In the genomic region with DNA sequence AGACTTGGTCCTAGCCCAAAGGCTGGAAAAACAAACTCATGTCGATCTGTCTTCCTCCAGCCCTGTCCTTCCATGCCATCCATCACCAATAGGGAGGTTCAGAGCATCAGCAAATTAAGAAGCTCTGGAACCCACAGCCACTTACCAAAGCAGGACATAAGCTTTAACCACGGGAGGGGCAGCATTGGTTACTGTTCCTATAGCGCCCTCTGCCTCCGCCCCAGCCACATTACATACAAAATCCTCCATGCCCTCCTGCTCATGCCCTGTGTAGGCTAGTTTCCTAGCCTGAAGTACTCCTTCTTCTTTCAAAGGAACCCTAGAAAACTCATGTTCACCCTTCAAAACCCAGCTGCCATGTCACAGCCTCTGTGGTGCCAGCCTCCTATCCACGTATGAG, we compare ENCODE assay signal across 9 mouse cellular contexts.
A peak's percentile ranks its signal among the peaks of the same experiment; 100 is the strongest.
DNase-seq lines count a peak whose midpoint lies in the region; ATAC-seq and TF ChIP-seq lines count a peak whose summit lies in the region.
"Had no signal": no experiment of that assay in that cellular context is flagged by ENCODE, and none has a peak within 500 bp of the region (broad histone marks: within the 10 kb centered on the region; RNA-seq: fewer than 3 reads in every experiment).

No protein-coding gene starts in this region.

- H3K9me3 ChIP-seq in forebrain, embryonic 14.5 days (replicated peaks; ENCODE audit: control insufficient read depth, low read length): no peaks in the 10 kb centered on the region
- H3K9me3 ChIP-seq in forebrain, embryonic 16.5 days (ENCODE audit: control insufficient read depth, low read length): no peaks in the 10 kb centered on the region
- H3K9me3 ChIP-seq in lung, embryonic 14.5 days (ENCODE audit: low read depth, low read length): no peaks in the 10 kb centered on the region
- H3K9me3 ChIP-seq: limb, embryonic 15.5 days had no signal

- H3K4me1 ChIP-seq in forebrain, embryonic 14.5 days (ENCODE audit: control insufficient read depth, insufficient read depth, low read length): peaks cover 12% of the 10 kb centered on the region; the same call in 1 of the 2 replicates
- H3K4me1 ChIP-seq in forebrain, embryonic 16.5 days (replicated peaks; ENCODE audit: control insufficient read depth, insufficient read depth, low read length): peaks cover 14% of the 10 kb centered on the region
- no peaks in the 10 kb centered on the region for H3K4me1 ChIP-seq in lung, embryonic 14.5 days (ENCODE audit: insufficient read depth)
- H3K4me1 ChIP-seq in small intestine, adult 2 months (ENCODE audit: control insufficient read depth, insufficient read depth, insufficient read length, low read length): no peaks in the 10 kb centered on the region

- H3K36me3 ChIP-seq in forebrain, embryonic 14.5 days (ENCODE audit: control insufficient read depth, insufficient read depth, low read length): no peaks in the 10 kb centered on the region
- H3K36me3 ChIP-seq in forebrain, embryonic 16.5 days (ENCODE audit: control insufficient read depth, insufficient read depth): no peaks in the 10 kb centered on the region
- H3K36me3 ChIP-seq in lung, embryonic 14.5 days (ENCODE audit: insufficient read depth): no peaks in the 10 kb centered on the region
- no peaks in the 10 kb centered on the region for H3K36me3 ChIP-seq in small intestine, adult 2 months (ENCODE audit: control insufficient read depth, insufficient read depth, low read length)
- H3K36me3 ChIP-seq: limb, embryonic 15.5 days had no signal

- no peak for TF ChIP-seq POLR2A in small intestine, adult 2 months (IDR thresholded peaks at IDR 0.05; ENCODE audit: low read depth, low read length)

- no peak overlapping the region for H3K27ac ChIP-seq in forebrain, embryonic 14.5 days (ENCODE audit: low read depth, low read length)
- H3K27ac ChIP-seq in forebrain, embryonic 16.5 days (ENCODE audit: low read length): no peak overlapping the region
- H3K27ac ChIP-seq in lung, embryonic 14.5 days (ENCODE audit: low read depth): no peak overlapping the region
- no peak overlapping the region for H3K27ac ChIP-seq in small intestine, adult 2 months (ENCODE audit: insufficient read depth, low read depth, low read length)
- H3K27ac ChIP-seq: limb, embryonic 15.5 days had no signal

- H3K9ac ChIP-seq in forebrain, embryonic 14.5 days (ENCODE audit: low read length): no peak overlapping the region
- no peak overlapping the region for H3K9ac ChIP-seq in forebrain, embryonic 16.5 days (replicated peaks; ENCODE audit: low read depth, low read length)
- no peak overlapping the region for H3K9ac ChIP-seq in lung, embryonic 14.5 days
- H3K9ac ChIP-seq: limb, embryonic 15.5 days had no signal

- no peak overlapping the region for H3K4me3 ChIP-seq in forebrain, embryonic 14.5 days (ENCODE audit: low read depth, low read length)
- H3K4me3 ChIP-seq in forebrain, embryonic 16.5 days (replicated peaks; ENCODE audit: low read length): no peak overlapping the region
- no peak overlapping the region for H3K4me3 ChIP-seq in lung, embryonic 14.5 days (ENCODE audit: low read depth, low read length)
- H3K4me3 ChIP-seq in small intestine, adult 2 months (ENCODE audit: low read depth, low read length): no peak overlapping the region
- H3K4me3 ChIP-seq: limb, embryonic 15.5 days had no signal

- TF ChIP-seq CTCF in lung, embryonic 14.5 days (IDR thresholded peaks at IDR 0.05; ENCODE audit: low read depth): peak; percentile 80
- TF ChIP-seq CTCF in small intestine, adult 2 months (IDR thresholded peaks at IDR 0.05; ENCODE audit: extremely low read depth, insufficient read length, insufficient replicate concordance, low read depth, low read length): peak; percentile 76; the same call in 1 of the 2 replicates

- H3K4me2 ChIP-seq in forebrain, embryonic 14.5 days (ENCODE audit: low read length): no peak overlapping the region
- H3K4me2 ChIP-seq in forebrain, embryonic 16.5 days (ENCODE audit: low read length): no peak overlapping the region
- H3K4me2 ChIP-seq in lung, embryonic 14.5 days: no peak overlapping the region
- H3K4me2 ChIP-seq: limb, embryonic 15.5 days had no signal

- no peaks in the 10 kb centered on the region for H3K27me3 ChIP-seq in forebrain, embryonic 14.5 days (replicated peaks; ENCODE audit: control insufficient read depth, insufficient read depth, low read length)
- no peaks in the 10 kb centered on the region for H3K27me3 ChIP-seq in forebrain, embryonic 16.5 days (replicated peaks; ENCODE audit: control insufficient read depth, insufficient read depth, low read length)
- H3K27me3 ChIP-seq in lung, embryonic 14.5 days (ENCODE audit: insufficient read depth, low read length): no peaks in the 10 kb centered on the region
- H3K27me3 ChIP-seq in small intestine, adult 2 months (ENCODE audit: control insufficient read depth, insufficient read depth, low read length): no peaks in the 10 kb centered on the region
- H3K27me3 ChIP-seq: limb, embryonic 15.5 days had no signal

- DNase-seq in forebrain, embryonic 14.5 days (ENCODE audit: low spot score): peak; percentile 49
- DNase-seq in NIH3T3 (ENCODE audit: low read depth): peak; percentile 51
- peak; percentile 70 to 72 for DNase-seq in cerebellum, postnatal 14 days
- DNase-seq in gonadal fat pad, adult 2 months (ENCODE audit: low read depth): peak; percentile 3
- DNase-seq in layer of hippocampus, adult 9-10 months (ENCODE audit: low spot score): peak; percentile 70
- peak; percentile 71 for DNase-seq in lung, embryonic 14.5 days

- ATAC-seq in forebrain, embryonic 14.5 days: no peak
- ATAC-seq in forebrain, embryonic 16.5 days: no peak
- no peak for ATAC-seq in lung, embryonic 14.5 days (ENCODE audit: insufficient read depth)

- WGBS in forebrain, embryonic 14.5 days: 31% methylated on average over 5 of the region's 5 CpGs
- WGBS in forebrain, embryonic 16.5 days: 26% methylated on average over 5 of the region's 5 CpGs
- WGBS in lung, embryonic 14.5 days: 18% methylated on average over 5 of the region's 5 CpGs
- 12% methylated on average over 5 of the region's 5 CpGs for WGBS in small intestine, adult 2 months

Comparison
In these comparisons a context has a peak if more than half of its experiments do, and no peak if none do; other contexts are left out.
1. DNase-seq: peak in every context shown above with its lines; median percentile 71 in cerebellum, postnatal 14 days; 71 in lung, embryonic 14.5 days; 70 in layer of hippocampus, adult 9-10 months; 51 in NIH3T3; 49 in forebrain, embryonic 14.5 days; 3 in gonadal fat pad, adult 2 months.